Mouse (Mus musculus) thymus, adult 2 months (tissue): ENCODE measurements around the gene Arcn1. TPM values are rescaled to one million over a fixed set of nuclear protein-coding genes. Genes with fewer than 3 reads are reported as not detected.

Experiments used
- DNase-seq: peaks from one replicate; pipeline ENCODE4 v3.0.0; 2021
- H3K27ac ChIP-seq: fragments of 200-500 bp; 2 replicates; pipeline ENCODE4 v1.5.1; 2012; ENCODE audit warnings: low read length, control low read depth; ENCODE audit not compliant: control insufficient read depth, insufficient read depth
- H3K27me3 ChIP-seq: fragments of 200-500 bp; 2 replicates; pipeline ENCODE4 v1.6.1; 2012; ENCODE audit warnings: mild to moderate bottlenecking, low read length, moderate library complexity, mixed read lengths; ENCODE audit not compliant: control insufficient read depth, insufficient read depth
- H3K36me3 ChIP-seq: fragments of 200-500 bp; 2 replicates; pipeline ENCODE4 v1.6.1; 2012; ENCODE audit warnings: mild to moderate bottlenecking, low read length, moderate library complexity; ENCODE audit not compliant: control insufficient read depth, insufficient read depth
- H3K4me1 ChIP-seq: fragments of 200-500 bp; replicated peaks from 2 replicates; pipeline ENCODE4 v1.6.1; 2012; ENCODE audit warnings: low read length; ENCODE audit not compliant: control insufficient read depth, insufficient read depth
- H3K4me3 ChIP-seq: fragments of 200-500 bp; 2 replicates; pipeline ENCODE4 v1.5.1; 2012; ENCODE audit warnings: mild to moderate bottlenecking, low read length, control low read depth, moderate library complexity; ENCODE audit not compliant: control insufficient read depth, insufficient read depth
- CTCF ChIP-seq: fragments of 200-500 bp; IDR thresholded peaks from 2 replicates; pipeline ENCODE4 v1.5.1; 2012; ENCODE audit warnings: mild to moderate bottlenecking, control low read depth, low read length, moderate library complexity, borderline replicate concordance; ENCODE audit not compliant: control insufficient read depth, poor library complexity, insufficient read depth; ENCODE audit errors: extremely low read depth
- POLR2A ChIP-seq: fragments of 200-500 bp; IDR thresholded peaks from 2 replicates; pipeline ENCODE4 v1.6.1; 2012; ENCODE audit warnings: mild to moderate bottlenecking, low read length, control low read depth, moderate library complexity; ENCODE audit not compliant: control insufficient read depth, poor library complexity, insufficient read depth; ENCODE audit errors: extremely low read depth
- WGBS: fragments of 180-500 bp; shearing (Covaris S2); methylation state at CpG from one replicate; pipeline ENCODE4 v1.1.7; 2018; 5-methylcytosine and 5-hydroxymethylcytosine counted together
- polyA plus RNA-seq: library from polyadenylated mRNA; depleted of rRNA; stranded (reverse); fragments of >200 nt; gene quantifications from 2 replicates; pipeline ENCODE4 v1.2.3, GENCODE M21; 2012; rRNA removed

The Arcn1 gene
- polyA plus RNA-seq, 1 experiment, result 42.0 TPM

GRCm38 (mm10) chr9:44697866-44698265, 69.8 kb downstream of the Arcn1 start:
- TF ChIP-seq POLR2A (no peak), CTCF (no peak)
- Histone ChIP-seq H3K27me3 (no peaks in the 10 kb centered on the region), H3K4me1 (peaks cover 14% of the 10 kb centered on the region), H3K27ac (no peak overlapping the region), H3K36me3 (no peaks in the 10 kb centered on the region), H3K4me3 (no peak overlapping the region)
- DNase-seq, result no peak
- 97% methylated on average over 16 of the region's 16 CpGs for WGBS

DNA sequence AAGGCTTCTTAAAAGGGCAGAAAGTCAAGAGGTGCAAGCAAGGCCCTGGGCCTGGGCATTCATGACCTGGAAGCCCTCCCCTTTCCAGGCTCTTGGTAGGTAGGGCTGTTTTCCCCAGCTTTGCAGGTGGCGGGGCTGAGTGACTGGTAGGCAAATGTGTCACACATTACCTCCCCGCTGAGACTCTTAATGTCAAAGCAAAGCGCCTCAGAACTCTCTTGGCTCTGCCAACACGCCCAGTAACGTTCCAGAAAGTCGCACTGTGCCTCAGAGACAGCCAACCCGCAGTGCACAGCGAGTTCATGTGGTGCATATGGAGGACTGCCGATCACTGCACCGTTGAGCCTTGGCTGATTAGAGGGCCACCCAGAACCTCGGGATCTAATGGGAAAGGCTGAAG, 74.6 kb downstream of the Arcn1 start:
- no peak for TF ChIP-seq POLR2A
- TF ChIP-seq CTCF, result no peak
- 85% methylated on average over 11 of the region's 11 CpGs for WGBS
- H3K27ac ChIP-seq, result no peak overlapping the region
- no peaks in the 10 kb centered on the region for H3K27me3 ChIP-seq
- H3K36me3 ChIP-seq, result no peaks in the 10 kb centered on the region
- DNase-seq, result no peak
- H3K4me3 ChIP-seq, result no peak overlapping the region
- peaks cover 38% of the 10 kb centered on the region for H3K4me1 ChIP-seq

DNA sequence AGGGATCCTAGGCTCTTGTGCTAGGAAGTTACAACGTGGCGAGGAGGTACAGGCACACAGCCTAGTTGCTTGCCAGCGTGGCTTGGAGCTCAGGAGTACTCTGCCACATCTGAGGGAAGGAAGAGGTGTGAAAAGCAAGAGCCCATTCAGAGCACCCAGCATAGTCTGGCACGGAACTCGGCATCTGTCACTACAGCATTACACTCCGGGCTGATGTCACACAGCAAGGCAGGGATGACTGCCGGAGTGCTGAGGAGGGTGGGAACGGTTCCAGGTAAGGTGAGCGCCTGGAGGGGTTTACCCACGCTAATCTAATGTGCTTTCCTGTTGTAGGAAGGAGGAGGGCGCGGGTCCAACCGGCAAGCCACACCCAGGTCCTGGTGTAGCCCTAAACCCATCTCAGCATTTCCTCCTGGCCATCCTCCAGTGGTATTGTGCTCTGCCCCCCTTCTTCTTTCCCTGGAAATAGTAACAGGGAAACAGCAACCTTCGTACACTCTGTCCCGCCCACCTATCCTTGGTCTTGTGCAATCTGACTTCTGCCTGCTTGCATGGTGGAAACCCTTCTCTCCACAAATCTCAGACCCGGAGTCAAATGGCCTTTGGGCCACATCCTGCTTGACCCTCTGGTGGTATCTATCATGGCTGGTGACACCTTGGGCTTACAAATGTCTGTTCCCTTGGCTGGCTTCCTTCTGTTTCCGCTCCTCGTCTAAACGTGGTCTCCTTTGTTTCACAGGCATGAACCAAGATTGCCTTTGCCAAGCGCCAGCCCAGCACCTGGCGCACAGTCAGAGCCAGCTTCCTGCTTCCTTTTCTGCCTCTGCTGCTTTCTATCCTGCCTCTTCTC, 75.7 kb downstream of the Arcn1 start:
- no peaks in the 10 kb centered on the region for H3K36me3 ChIP-seq
- DNase-seq, result peak; percentile 37
- H3K4me1 ChIP-seq, result peaks cover 38% of the 10 kb centered on the region
- H3K27ac ChIP-seq, result no peak overlapping the region
- no peak overlapping the region for H3K4me3 ChIP-seq
- H3K27me3 ChIP-seq, result no peaks in the 10 kb centered on the region
- no peak for TF ChIP-seq POLR2A
- TF ChIP-seq CTCF, result 0 out of 2 replicates have a peak, but pooled peaks have one; percentile 20
- 25% methylated on average over 21 of the region's 21 CpGs for WGBS

Other genes with a start within 250 kb of the Arcn1 start
- 7.7 and 9.9 TPM in 2 replicates for gene Cxcr5, start 206.0 kb downstream of the Arcn1 start, polyA plus RNA-seq
- 29.2 and 35.6 TPM in 2 replicates for gene Ddx6, start 163.0 kb downstream of the Arcn1 start, polyA plus RNA-seq
- gene Treh, start 94.6 kb downstream of the Arcn1 start, polyA plus RNA-seq, result 0.15 and 0.29 TPM in 2 replicates
- 16.5 and 27.3 TPM in 2 replicates for gene Phldb1, start 32.6 kb downstream of the Arcn1 start, polyA plus RNA-seq
- gene Ift46, start 63 bp upstream of the Arcn1 start, polyA plus RNA-seq, result 35.1 and 42.2 TPM in 2 replicates
- gene Tmem25, start 31.5 kb upstream of the Arcn1 start, polyA plus RNA-seq, result 1.5 and 2.6 TPM in 2 replicates
- gene Ttc36, start 35.2 kb upstream of the Arcn1 start, polyA plus RNA-seq, result 4.3 and 5.3 TPM in 2 replicates
- 71.4 and 81.9 TPM in 2 replicates for gene Kmt2a, start 113.5 kb upstream of the Arcn1 start, polyA plus RNA-seq
- 159 and 250 TPM in 2 replicates for gene Atp5l, start 152.9 kb upstream of the Arcn1 start, polyA plus RNA-seq
- gene Ube4a, start 197.8 kb upstream of the Arcn1 start, polyA plus RNA-seq, result 23.0 and 23.7 TPM in 2 replicates
- gene Cd3g, start 212.6 kb upstream of the Arcn1 start, polyA plus RNA-seq, result 183 and 216 TPM in 2 replicates
- 214 and 262 TPM in 2 replicates for gene Cd3d, start 213.9 kb upstream of the Arcn1 start, polyA plus RNA-seq
- gene Cd3e, start 241.8 kb upstream of the Arcn1 start, polyA plus RNA-seq, result 343 and 451 TPM in 2 replicates